Mouse (Mus musculus) ES-Bruce4 (cell line): ENCODE measurements at regions not wholly inside any gene's neighbourhood (a gene's known extent, or its start where the extent isn't known, plus 50 kb on each side); places are given as distances from the start of the nearest gene placed in this dataset.

Experiments
- CTCF ChIP-seq: IDR thresholded peaks from one replicate; pipeline ENCODE4 v1.8.1; 2011; ENCODE audit warnings: low read depth, low read length
- POLR2A ChIP-seq: IDR thresholded peaks from one replicate; pipeline ENCODE4 v1.8.1; 2011; ENCODE audit warnings: low read length; ENCODE audit not compliant: insufficient read depth

- TF ChIP-seq CTCF, result no peak
- TF ChIP-seq POLR2A, result no peak
Observed at GRCm38 (mm10) chr13:34395504-34395903, 50.5 kb upstream of the Slc22a23 start.
